Mouse (Mus musculus) thymus, postnatal 10 days (tissue): ENCODE measurements around the gene Osbp2.
"Not testable (repeated sequence)": the region's sequence is repeated elsewhere in the genome, so short reads cannot be mapped to it uniquely, and the experiment has no call there.

ENCODE experiments used
- DNase-seq, 2 experiments: peaks; one replicate each; pipeline ENCODE4 v3.0.0; 2021; ENCODE audit warnings: low spot score in 2 of 2

Osbp2 gene

GRCm38 (mm10) chr11:3863454-3864112 is at the start of gene Osbp2:
Osbp2 (minus strand) TSS chr11:3863903.
- DNase-seq: peak; percentile 38 to 64

- peak; percentile 9 to 14 for DNase-seq
These were observed 49.2 kb upstream of the Osbp2 start for GRCm38 (mm10) chr11:3912875-3913271.

- no peak for DNase-seq
These were observed 48.6 kb upstream of the Osbp2 start for GRCm38 (mm10) chr11:3912100-3912874.

- not testable (repeated sequence) for DNase-seq
These were observed 47.7 kb upstream of the Osbp2 start for GRCm38 (mm10) chr11:3911440-3911839.

GRCm38 (mm10) chr11:3910513-3911310 is 47.0 kb upstream of the Osbp2 start:
- no peak for DNase-seq

- DNase-seq: no peak
These were observed 45.5 kb upstream of the Osbp2 start for GRCm38 (mm10) chr11:3909236-3909635.

GRCm38 (mm10) chr11:3905446-3905845 is 41.7 kb upstream of the Osbp2 start:
- no peak for DNase-seq

GRCm38 (mm10) chr11:3904673-3905072 is 41.0 kb upstream of the Osbp2 start:
- DNase-seq: no peak

- DNase-seq: no peak
These were observed 39.3 kb upstream of the Osbp2 start for GRCm38 (mm10) chr11:3903046-3903445.

- no peak for DNase-seq
These were observed 38.8 kb upstream of the Osbp2 start for GRCm38 (mm10) chr11:3902516-3902915.

GRCm38 (mm10) chr11:3900296-3900695 is 36.6 kb upstream of the Osbp2 start:
- DNase-seq: no peak

GRCm38 (mm10) chr11:3895933-3896332 is 32.2 kb upstream of the Osbp2 start:
- DNase-seq: no peak

GRCm38 (mm10) chr11:3895458-3895857 is 31.8 kb upstream of the Osbp2 start:
- no peak for DNase-seq

- peak; percentile 74 to 78 for DNase-seq
These were observed 30.9 kb upstream of the Osbp2 start, which contains the start of the genes 4921536K21Rik and Dusp18 for GRCm38 (mm10) chr11:3894406-3895281. 4921536K21Rik (minus strand) TSS chr11:3895098. Dusp18 (plus strand) TSS chr11:3895240.

- DNase-seq: no peak
These were observed 30.3 kb upstream of the Osbp2 start for GRCm38 (mm10) chr11:3893970-3894369.

GRCm38 (mm10) chr11:3887331-3887730 is 23.6 kb upstream of the Osbp2 start:
- no peak for DNase-seq

- no peak for DNase-seq
These were observed 20.0 kb upstream of the Osbp2 start for GRCm38 (mm10) chr11:3883711-3884110.

GRCm38 (mm10) chr11:3879836-3880235 is 16.1 kb upstream of the Osbp2 start:
- peak; percentile 37 to 74 for DNase-seq

- DNase-seq: peak in 1 of 2 experiments; percentile 11
These were observed 15.0 kb upstream of the Osbp2 start for GRCm38 (mm10) chr11:3878660-3879059.

- DNase-seq: no peak
These were observed 12.7 kb upstream of the Osbp2 start for GRCm38 (mm10) chr11:3876419-3876818.

GRCm38 (mm10) chr11:3864343-3864742 is 640 bp upstream of the Osbp2 start:
- DNase-seq: no peak
